Mouse (Mus musculus) forebrain, embryonic 13.5 days (tissue): ENCODE data around the gene Kif1c. TPM values are rescaled to one million over a fixed set of nuclear protein-coding genes. Genes with fewer than 3 reads are reported as not detected.

Experiments
- ATAC-seq: fragments of 200-750 bp; cut with Nextera tagmentation; 2 replicates; pipeline ENCODE4 v1.8.0; 2017
- H3K27ac ChIP-seq: fragments of 300-500 bp; sonication (generic); 2 replicates; pipeline ENCODE4 v1.5.1; 2015; ENCODE audit warnings: inconsistent platforms, mild to moderate bottlenecking, moderate library complexity
- H3K27me3 ChIP-seq: fragments of 300-500 bp; sonication (generic); 2 replicates; pipeline ENCODE4 v1.6.1; 2015; ENCODE audit warnings: mild to moderate bottlenecking, inconsistent platforms
- H3K36me3 ChIP-seq: fragments of 300-500 bp; sonication (generic); 2 replicates; pipeline ENCODE4 v1.6.1; 2015; ENCODE audit warnings: mild to moderate bottlenecking, inconsistent platforms; ENCODE audit not compliant: poor library complexity, severe bottlenecking
- H3K4me1 ChIP-seq: fragments of 300-500 bp; sonication (generic); 2 replicates; pipeline ENCODE4 v1.6.1; 2015; ENCODE audit warnings: inconsistent platforms
- H3K4me2 ChIP-seq: fragments of 300-500 bp; sonication (generic); 2 replicates; pipeline ENCODE4 v1.6.1; 2015; ENCODE audit warnings: inconsistent platforms, mild to moderate bottlenecking, moderate library complexity
- H3K4me3 ChIP-seq: fragments of 300-500 bp; sonication (generic); 2 replicates; pipeline ENCODE4 v1.5.1; 2015; ENCODE audit warnings: mild to moderate bottlenecking, inconsistent platforms
- H3K9ac ChIP-seq: fragments of 300-500 bp; sonication (generic); 2 replicates; pipeline ENCODE4 v1.6.1; 2015; ENCODE audit warnings: mild to moderate bottlenecking, inconsistent platforms
- H3K9me3 ChIP-seq: fragments of 300-500 bp; sonication (generic); replicated peaks from 2 replicates; pipeline ENCODE4 v1.6.1; 2016; ENCODE audit warnings: inconsistent platforms
- WGBS: fragments of 180-500 bp; shearing (Covaris S2); methylation state at CpG from one replicate; pipeline ENCODE4 v1.1.7; 2015; 5-methylcytosine and 5-hydroxymethylcytosine counted together
- polyA plus RNA-seq: library from polyadenylated mRNA; unstranded; fragments of >200 nt; fragmentation: Nextera tagmentation; extraction: Ambion mirVana; gene quantifications from 2 replicates; pipeline ENCODE4 v1.2.1, GENCODE M21; 2015

Gene Kif1c
- polyA plus RNA-seq, 1 experiment from 2014 or later = 1.3 TPM

DNA sequence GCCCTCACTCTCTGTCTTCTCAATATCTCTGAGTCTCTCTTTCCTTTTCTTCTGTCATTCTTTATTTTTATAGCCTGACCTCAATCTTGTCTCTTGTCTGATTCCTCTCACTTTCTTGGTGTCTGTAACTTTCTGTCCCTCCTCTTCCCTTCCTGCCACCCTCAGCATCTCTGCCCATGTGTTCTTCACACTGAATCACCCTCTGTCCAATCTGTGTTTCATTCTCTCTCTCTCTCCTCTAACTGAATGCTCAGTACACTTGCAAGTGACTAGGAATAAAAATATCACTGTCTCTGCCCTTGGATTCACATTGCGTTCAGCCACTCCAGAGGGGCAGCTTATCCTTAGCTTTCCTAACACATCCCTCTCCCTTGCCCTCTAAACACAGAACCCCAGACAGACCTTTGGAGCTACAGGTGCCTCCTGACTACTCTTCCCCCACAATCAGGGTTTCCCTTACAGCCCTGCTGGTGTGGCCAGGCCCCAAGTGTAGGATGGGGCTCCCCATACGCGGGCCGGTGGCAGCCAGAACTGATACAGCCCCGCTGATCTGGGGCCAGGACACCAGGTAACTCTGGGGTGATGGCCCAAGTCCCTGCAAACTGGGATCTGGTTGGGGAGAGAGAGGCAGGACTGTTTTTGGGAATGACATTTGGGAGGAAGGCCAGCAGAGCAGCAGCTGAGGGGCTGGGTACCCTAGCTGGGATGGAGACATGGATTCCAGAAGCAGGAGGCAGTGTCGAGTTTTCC lies 1.8 kb downstream of the Kif1c start:
- Histone ChIP-seq H3K9ac (peak overlapping the region; percentile 52), H3K4me1 (peaks cover 22% of the 10 kb centered on the region), H3K27me3 (no peaks in the 10 kb centered on the region), H3K4me3 (no peak overlapping the region), H3K4me2 (peak overlapping the region; percentile 91), H3K36me3 (peaks cover 41% of the 10 kb centered on the region), H3K9me3 (no peaks in the 10 kb centered on the region), H3K27ac (no peak overlapping the region)
- 80% methylated on average over 6 of the region's 6 CpGs for WGBS
- ATAC-seq = no peak

DNA sequence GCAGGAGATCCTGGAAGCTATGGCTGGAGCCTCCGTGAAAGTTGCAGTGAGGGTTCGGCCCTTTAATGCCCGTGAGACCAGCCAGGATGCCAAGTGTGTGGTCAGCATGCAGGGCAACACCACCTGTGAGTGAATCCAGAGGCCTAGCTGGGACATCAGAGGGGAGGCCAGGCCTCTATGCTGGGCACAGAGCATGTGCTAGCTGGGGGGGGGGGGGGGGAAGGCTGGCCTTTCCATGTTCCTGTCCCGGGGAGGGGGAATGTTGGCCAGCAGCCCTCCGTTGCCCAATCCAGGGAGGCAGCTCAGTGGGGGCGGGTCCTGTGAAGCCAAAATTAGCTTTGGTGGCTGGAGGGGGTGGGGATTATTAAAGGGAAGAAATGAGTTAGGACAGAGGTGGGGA lies 2.4 kb downstream of the Kif1c start:
- 80% methylated on average over 6 of the region's 6 CpGs for WGBS
- Histone ChIP-seq H3K27ac (no peak overlapping the region), H3K36me3 (peaks cover 47% of the 10 kb centered on the region), H3K9ac (peak overlapping the region; percentile 52), H3K27me3 (no peaks in the 10 kb centered on the region), H3K4me2 (peak overlapping the region; percentile 91; the same call in 1 of the 2 replicates), H3K4me1 (peaks cover 22% of the 10 kb centered on the region), H3K4me3 (no peak overlapping the region), H3K9me3 (no peaks in the 10 kb centered on the region)
- ATAC-seq = no peak

- H3K27me3 ChIP-seq = no peaks in the 10 kb centered on the region
- no peak overlapping the region for H3K27ac ChIP-seq
- H3K9ac ChIP-seq = no peak overlapping the region
- no peak for ATAC-seq
- WGBS = 85% methylated on average over 3 of the region's 3 CpGs
- H3K4me3 ChIP-seq = no peak overlapping the region
- H3K4me2 ChIP-seq = no peak overlapping the region
- H3K4me1 ChIP-seq = peaks cover 18% of the 10 kb centered on the region
- peaks cover 79% of the 10 kb centered on the region for H3K36me3 ChIP-seq
- H3K9me3 ChIP-seq = no peaks in the 10 kb centered on the region
These were observed 5.8 kb downstream of the Kif1c start for GRCm38 (mm10) chr11:70706127-70706526.

GRCm38 (mm10) chr11:70711026-70711425 lies 10.7 kb downstream of the Kif1c start:
- Histone ChIP-seq H3K27me3 (no peaks in the 10 kb centered on the region), H3K36me3 (peaks cover 74% of the 10 kb centered on the region), H3K4me2 (no peak overlapping the region), H3K9ac (no peak overlapping the region), H3K4me1 (no peaks in the 10 kb centered on the region), H3K9me3 (no peaks in the 10 kb centered on the region), H3K27ac (no peak overlapping the region), H3K4me3 (no peak overlapping the region)
- WGBS = 91% methylated on average over 10 of the region's 10 CpGs
- ATAC-seq = no peak

DNA sequence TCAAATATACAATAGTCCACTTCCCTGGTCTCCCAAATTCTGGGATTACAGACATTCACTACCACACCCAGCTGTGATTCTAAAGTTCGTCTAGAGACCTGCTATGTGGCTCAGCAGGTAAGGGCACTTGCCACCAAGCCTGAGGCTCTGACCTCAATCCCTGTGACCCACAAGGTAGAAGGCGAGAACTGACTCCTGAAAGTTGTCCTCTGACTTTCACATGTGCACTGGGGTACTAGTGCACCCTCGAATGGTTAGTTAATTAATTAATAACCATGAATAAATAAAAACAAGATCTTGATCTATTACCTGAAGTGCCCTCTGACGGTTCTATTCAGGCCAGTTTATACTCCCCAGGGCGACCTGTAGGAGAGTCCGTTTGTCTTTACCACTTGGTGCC lies 12.9 kb downstream of the Kif1c start:
- no peaks in the 10 kb centered on the region for H3K4me1 ChIP-seq
- no peak for ATAC-seq
- 87% methylated on average over 6 of the region's 6 CpGs for WGBS

DNA sequence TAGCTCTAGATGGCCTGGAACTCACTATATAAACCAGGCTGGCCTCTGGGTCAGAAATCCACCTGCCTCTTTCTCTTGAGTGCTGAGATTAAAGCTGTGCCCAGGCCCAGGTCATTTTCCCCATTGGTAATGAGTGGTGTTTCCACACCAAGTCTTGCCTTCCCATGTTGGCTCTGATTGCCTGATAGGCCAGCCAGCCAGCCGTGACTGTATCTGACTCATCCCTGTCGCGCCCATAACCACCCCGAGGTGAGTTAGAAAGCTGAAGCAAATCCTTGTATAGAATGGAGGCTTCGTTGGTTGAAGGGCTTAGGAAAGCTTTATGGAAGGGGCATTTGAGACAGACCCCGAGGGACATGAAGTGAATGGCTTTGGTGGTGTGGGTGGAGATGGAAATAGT lies 15.5 kb downstream of the Kif1c start:
- H3K9me3 ChIP-seq = no peaks in the 10 kb centered on the region
- no peak for ATAC-seq
- H3K36me3 ChIP-seq = peaks cover 75% of the 10 kb centered on the region
- no peaks in the 10 kb centered on the region for H3K27me3 ChIP-seq
- no peaks in the 10 kb centered on the region for H3K4me1 ChIP-seq
- no peak overlapping the region for H3K9ac ChIP-seq
- no peak overlapping the region for H3K4me3 ChIP-seq
- WGBS = 91% methylated on average over 6 of the region's 6 CpGs
- H3K27ac ChIP-seq = no peak overlapping the region
- no peak overlapping the region for H3K4me2 ChIP-seq

More for the DNA sequence above, 12.9 kb downstream of the Kif1c start:
- peaks cover 74% of the 10 kb centered on the region for H3K36me3 ChIP-seq
- no peak overlapping the region for H3K4me3 ChIP-seq
- H3K9ac ChIP-seq = no peak overlapping the region
- no peak overlapping the region for H3K27ac ChIP-seq
- no peaks in the 10 kb centered on the region for H3K27me3 ChIP-seq
- no peaks in the 10 kb centered on the region for H3K9me3 ChIP-seq
- no peak overlapping the region for H3K4me2 ChIP-seq

- no peak overlapping the region for H3K27ac ChIP-seq
- H3K27me3 ChIP-seq = no peaks in the 10 kb centered on the region
- H3K9me3 ChIP-seq = no peaks in the 10 kb centered on the region
- peaks cover 81% of the 10 kb centered on the region for H3K36me3 ChIP-seq
- H3K4me3 ChIP-seq = no peak overlapping the region
- no peak overlapping the region for H3K4me2 ChIP-seq
- H3K4me1 ChIP-seq = no peaks in the 10 kb centered on the region
- WGBS = 74% methylated on average over 5 of the region's 5 CpGs
- H3K9ac ChIP-seq = no peak overlapping the region
- ATAC-seq = no peak
These were observed 18.1 kb downstream of the Kif1c start for GRCm38 (mm10) chr11:70718481-70718880.

DNA sequence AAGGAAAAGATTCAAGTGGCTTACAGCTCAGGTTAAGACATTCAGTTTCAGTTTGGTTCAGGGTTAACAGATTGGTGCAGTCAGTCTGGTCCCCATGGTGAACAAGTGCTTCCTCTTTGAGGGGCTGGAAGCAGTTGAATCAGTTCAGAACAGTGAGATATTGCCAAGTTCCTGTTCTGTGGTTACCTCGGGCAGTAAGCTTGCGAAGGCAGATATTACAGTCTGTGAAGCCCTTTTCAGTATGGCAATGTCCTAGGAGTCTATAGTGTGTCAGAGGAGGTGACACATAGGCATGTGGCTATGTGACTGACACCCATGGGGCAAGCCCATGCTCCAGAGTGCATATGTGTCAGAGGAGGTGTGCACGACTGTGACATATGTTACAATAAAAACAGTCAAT lies 20.2 kb downstream of the Kif1c start:
- no peak for ATAC-seq
- Histone ChIP-seq H3K36me3 (peaks cover 92% of the 10 kb centered on the region), H3K27me3 (no peaks in the 10 kb centered on the region), H3K9me3 (no peaks in the 10 kb centered on the region), H3K4me3 (no peak overlapping the region), H3K9ac (no peak overlapping the region), H3K4me1 (no peaks in the 10 kb centered on the region), H3K27ac (no peak overlapping the region), H3K4me2 (no peak overlapping the region)
- WGBS = 98% methylated on average over 3 of the region's 3 CpGs

DNA sequence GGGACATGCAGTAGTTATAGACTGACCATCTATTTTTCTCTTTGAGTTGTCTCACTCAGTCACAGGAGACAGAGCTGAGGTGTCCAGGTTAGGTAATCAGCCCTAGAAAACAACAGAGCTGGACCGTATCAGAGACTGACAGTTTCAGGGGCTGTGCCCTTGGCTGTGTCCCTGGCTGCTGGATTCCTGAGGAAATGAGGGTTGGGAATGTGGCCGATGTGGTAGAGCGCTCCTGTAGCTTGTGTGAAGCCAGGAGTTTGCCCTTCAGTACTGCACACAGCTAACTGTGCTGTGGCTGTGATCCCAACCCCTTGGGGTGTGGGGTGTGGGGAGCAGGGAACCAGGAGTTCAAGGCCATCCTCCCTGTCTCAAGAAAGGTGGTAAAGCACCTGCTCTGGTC lies 20.7 kb downstream of the Kif1c start:
- no peaks in the 10 kb centered on the region for H3K9me3 ChIP-seq
- WGBS = 97% methylated on average over 3 of the region's 3 CpGs
- no peak overlapping the region for H3K27ac ChIP-seq
- no peak overlapping the region for H3K4me3 ChIP-seq
- ATAC-seq = no peak
- H3K27me3 ChIP-seq = no peaks in the 10 kb centered on the region
- no peaks in the 10 kb centered on the region for H3K4me1 ChIP-seq
- no peak overlapping the region for H3K9ac ChIP-seq
- peaks cover 93% of the 10 kb centered on the region for H3K36me3 ChIP-seq
- H3K4me2 ChIP-seq = no peak overlapping the region

DNA sequence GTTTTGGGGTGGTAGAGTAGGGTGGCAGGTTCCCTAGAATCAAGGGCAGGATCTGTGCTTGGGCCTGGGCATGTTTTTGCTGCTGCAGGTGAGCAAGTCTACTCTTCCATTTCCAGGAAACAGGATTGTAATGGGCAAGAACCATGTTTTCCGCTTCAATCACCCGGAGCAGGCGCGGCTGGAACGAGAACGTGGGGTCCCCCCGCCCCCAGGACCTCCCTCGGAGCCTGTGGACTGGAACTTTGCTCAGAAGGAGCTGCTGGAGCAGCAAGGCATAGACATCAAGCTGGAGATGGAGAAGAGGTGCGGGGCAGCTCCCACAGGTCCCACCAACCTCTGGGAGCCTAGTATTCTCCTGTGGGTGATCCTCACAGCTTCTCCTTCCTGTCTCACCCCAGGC lies 24.4 kb downstream of the Kif1c start:
- H3K4me2 ChIP-seq = no peak overlapping the region
- 88% methylated on average over 9 of the region's 9 CpGs for WGBS
- H3K4me1 ChIP-seq = no peaks in the 10 kb centered on the region
- H3K9me3 ChIP-seq = no peaks in the 10 kb centered on the region
- ATAC-seq = no peak
- H3K36me3 ChIP-seq = peaks cover 90% of the 10 kb centered on the region
- no peaks in the 10 kb centered on the region for H3K27me3 ChIP-seq
- no peak overlapping the region for H3K9ac ChIP-seq
- H3K27ac ChIP-seq = no peak overlapping the region
- no peak overlapping the region for H3K4me3 ChIP-seq

- H3K36me3 ChIP-seq = peaks cover 74% of the 10 kb centered on the region
- no peaks in the 10 kb centered on the region for H3K27me3 ChIP-seq
- no peak overlapping the region for H3K4me3 ChIP-seq
- no peak overlapping the region for H3K4me2 ChIP-seq
- no peak overlapping the region for H3K9ac ChIP-seq
- 88% methylated on average over 2 of the region's 2 CpGs for WGBS
- H3K27ac ChIP-seq = no peak overlapping the region
- no peak for ATAC-seq
- H3K4me1 ChIP-seq = no peaks in the 10 kb centered on the region
- H3K9me3 ChIP-seq = no peaks in the 10 kb centered on the region
These were observed 26.2 kb downstream of the Kif1c start for GRCm38 (mm10) chr11:70726585-70726984.

DNA sequence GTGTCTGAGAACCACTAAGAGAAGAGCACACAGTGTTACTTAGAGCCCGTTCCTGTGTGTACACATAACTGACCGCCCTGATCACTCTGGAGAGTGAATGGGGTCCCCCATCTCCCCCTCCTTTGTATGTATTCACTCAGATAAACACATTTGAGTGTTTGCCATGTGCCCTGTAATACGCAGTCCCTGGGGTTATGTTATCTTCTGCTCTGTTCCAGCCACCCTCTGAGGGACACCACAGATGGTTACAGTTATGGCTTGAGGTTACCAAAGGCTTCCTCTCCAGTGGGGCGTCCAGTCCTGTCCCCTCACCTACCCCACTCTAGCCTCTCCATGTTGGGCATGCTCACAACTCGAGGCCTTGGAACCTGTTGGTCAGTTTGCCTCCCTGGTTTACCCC lies 27.0 kb downstream of the Kif1c start:
- H3K36me3 ChIP-seq = peaks cover 67% of the 10 kb centered on the region
- WGBS = 91% methylated on average over 5 of the region's 5 CpGs

More for the DNA sequence above, 27.0 kb downstream of the Kif1c start:
- Histone ChIP-seq H3K4me1 (no peaks in the 10 kb centered on the region), H3K9me3 (no peaks in the 10 kb centered on the region), H3K27me3 (no peaks in the 10 kb centered on the region), H3K9ac (no peak overlapping the region), H3K4me2 (no peak overlapping the region), H3K27ac (no peak overlapping the region), H3K4me3 (no peak overlapping the region)
- ATAC-seq = no peak
